Mouse (Mus musculus) erythroblast, embryonic 14.5 days (primary cell): ENCODE measurements around the gene Hic1.

Source experiments
- GATA1 ChIP-seq: IDR thresholded peaks from 2 replicates; pipeline ENCODE4 v1.6.1; 2012; ENCODE audit warnings: low read length, inconsistent platforms, mixed read lengths
- TAL1 ChIP-seq: IDR thresholded peaks from 3 replicates; pipeline ENCODE4 v1.6.1; 2012; ENCODE audit warnings: low read length, inconsistent platforms, mixed read lengths

DNA sequence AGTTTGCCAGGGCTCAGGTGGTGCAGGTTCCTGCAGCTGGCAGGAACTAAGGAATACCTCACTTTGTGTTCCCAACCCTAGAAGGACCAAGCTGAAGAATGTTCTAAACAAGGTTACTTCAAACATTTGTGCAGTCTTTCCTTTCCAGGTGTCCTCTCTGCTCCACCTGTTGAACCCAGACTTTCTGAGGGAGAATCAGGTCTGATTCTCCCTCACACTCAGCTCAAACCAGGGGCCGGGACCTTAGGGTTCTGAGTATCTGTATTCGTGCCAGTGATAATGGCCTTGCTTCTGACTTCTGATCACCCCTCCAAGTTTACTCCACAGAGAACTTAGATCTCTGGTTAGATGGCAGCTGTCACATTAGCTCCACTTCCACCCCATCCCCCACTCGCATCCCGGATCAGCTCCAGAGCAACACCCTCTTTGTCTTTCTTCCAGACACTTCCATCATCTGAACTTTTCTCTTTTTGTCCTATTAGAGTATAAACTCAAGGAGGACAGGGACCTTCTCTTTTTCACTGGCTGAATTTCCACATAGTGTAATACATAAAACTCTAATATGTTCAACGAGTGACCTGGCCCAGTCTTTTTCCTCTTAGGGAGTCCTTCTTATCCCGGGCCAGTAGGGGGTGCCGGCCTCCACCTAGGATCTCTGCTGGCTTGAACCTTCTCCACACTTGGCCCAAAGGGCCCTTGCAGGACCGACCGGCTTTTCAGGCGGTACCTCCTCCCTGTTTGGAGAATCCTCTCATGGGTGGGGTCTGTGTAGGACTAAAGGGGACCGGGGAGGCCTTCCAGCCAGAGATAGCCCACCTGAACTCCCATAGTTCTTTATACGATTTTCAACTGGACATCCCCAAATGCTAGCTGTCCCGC lies 23.3 kb upstream of the Hic1 start:
- TF ChIP-seq GATA1 (no peak), TAL1 (no peak)
